Comparison of ENCODE assay signal across 8 mouse cellular contexts in the genomic region with DNA sequence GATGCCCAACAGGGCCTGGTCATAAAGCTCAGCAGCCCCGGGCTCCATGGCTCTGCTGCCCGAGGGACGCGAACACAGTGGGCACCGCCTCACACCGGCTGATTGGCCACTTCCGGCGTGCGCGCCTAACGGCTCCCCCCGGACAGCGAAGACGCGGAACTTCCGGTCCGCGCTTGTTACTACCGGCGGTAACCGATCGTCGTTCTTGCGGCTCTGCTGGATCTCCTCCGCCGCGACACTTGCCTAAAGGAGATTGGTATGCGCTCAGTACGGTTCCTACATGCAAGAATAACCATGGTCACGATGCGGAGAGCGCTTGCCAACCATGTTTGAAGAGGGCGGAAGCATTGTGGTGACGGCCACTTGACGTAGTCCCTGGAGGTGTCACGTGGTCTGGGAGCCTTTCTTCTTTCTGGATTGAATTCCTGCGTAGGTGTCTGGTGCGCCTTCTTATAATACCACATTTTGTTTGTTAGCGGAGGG. TPM values are rescaled to one million over a fixed set of nuclear protein-coding genes. Genes with fewer than 3 reads are reported as not detected.
DNase-seq lines count a peak whose midpoint lies in the region; ATAC-seq lines count a peak whose summit lies in the region.

A gene (minus strand): TSS at position 329 of the 483 bp plus-strand sequence.

- ATAC-seq in forebrain, embryonic 14.5 days = peak; percentile 96
- ATAC-seq in neural tube, embryonic 15.5 days (ENCODE audit: low FRiP score) = peak; percentile 96

- intact Hi-C loops in heart, postnatal 14 days (cut with DNase I) = no loop called here

- peaks cover 13% of the 10 kb centered on the region for H3K4me1 ChIP-seq in forebrain, embryonic 14.5 days (ENCODE audit: control insufficient read depth, insufficient read depth, low read length)
- H3K4me1 ChIP-seq in neural tube, embryonic 15.5 days = peaks cover 31% of the 10 kb centered on the region

- under 1% methylated on average over 39 of the region's 39 CpGs for WGBS in forebrain, embryonic 14.5 days
- under 1% methylated on average over 39 of the region's 39 CpGs for WGBS in neural tube, embryonic 15.5 days

- H3K36me3 ChIP-seq in forebrain, embryonic 14.5 days (ENCODE audit: control insufficient read depth, insufficient read depth, low read length) = no peaks in the 10 kb centered on the region
- no peaks in the 10 kb centered on the region for H3K36me3 ChIP-seq in neural tube, embryonic 15.5 days

- H3K9ac ChIP-seq in forebrain, embryonic 14.5 days (ENCODE audit: low read length) = peak within 1 kb of the TSS; percentile 96
- peak within 1 kb of the TSS; percentile 95 for H3K9ac ChIP-seq in neural tube, embryonic 15.5 days (replicated peaks)

- peak within 1 kb of the TSS; percentile 96 for H3K27ac ChIP-seq in forebrain, embryonic 14.5 days (ENCODE audit: low read depth, low read length)
- peak within 1 kb of the TSS; percentile 99 for H3K27ac ChIP-seq in neural tube, embryonic 15.5 days (replicated peaks)

- H3K9me3 ChIP-seq in forebrain, embryonic 14.5 days (replicated peaks; ENCODE audit: control insufficient read depth, low read length) = no peaks in the 10 kb centered on the region
- no peaks in the 10 kb centered on the region for H3K9me3 ChIP-seq in neural tube, embryonic 15.5 days (replicated peaks)

- DNase-seq in ES-CJ7 (ENCODE audit: low read depth, low spot score) = peak; percentile 90
- DNase-seq in cerebellum, adult 11 months = peak; percentile 85
- peak; percentile 95 for DNase-seq in forebrain, embryonic 14.5 days (ENCODE audit: low spot score)
- peak; percentile 87 to 90 for DNase-seq in heart, postnatal 14 days
- DNase-seq in layer of hippocampus, adult 11-12 months (ENCODE audit: low spot score) = peak; percentile 92
- peak; percentile 87 to 88 for DNase-seq in lung, adult 18-20 months
- peak; percentile 90 for DNase-seq in testis, postnatal 14 days (ENCODE audit: low spot score)

- H3K4me2 ChIP-seq in forebrain, embryonic 14.5 days (ENCODE audit: low read length) = peak within 1 kb of the TSS; percentile 93
- H3K4me2 ChIP-seq in neural tube, embryonic 15.5 days = peak within 1 kb of the TSS; percentile 80

- no peaks in the 10 kb centered on the region for H3K27me3 ChIP-seq in forebrain, embryonic 14.5 days (replicated peaks; ENCODE audit: control insufficient read depth, insufficient read depth, low read length)
- H3K27me3 ChIP-seq in neural tube, embryonic 15.5 days (replicated peaks) = no peaks in the 10 kb centered on the region

- peak within 1 kb of the TSS; percentile 99 for H3K4me3 ChIP-seq in forebrain, embryonic 14.5 days (ENCODE audit: low read depth, low read length)
- peak within 1 kb of the TSS; percentile 96 for H3K4me3 ChIP-seq in neural tube, embryonic 15.5 days (replicated peaks)

RNA-seq across cellular contexts. Expression of the gene that starts here (rescaled TPM):
- 49.7 and 50.3 TPM in 2 replicates for polyA plus RNA-seq in forebrain, embryonic 14.5 days (2014; fragmentation: Nextera tagmentation; extraction: Ambion mirVana)
- 10 to 100 TPM; 56.3 to 57.6 TPM for total RNA-seq in heart, postnatal 14 days (2021)
- polyA plus RNA-seq in neural tube, embryonic 15.5 days (2015; fragmentation: Nextera tagmentation; extraction: Ambion mirVana) = 61.2 and 62.4 TPM in 2 replicates

Comparison
In these comparisons a context has a peak if more than half of its experiments do, and no peak if none do; other contexts are left out.
1. Peak in every context shown above with its lines: DNase-seq, ATAC-seq, H3K4me3 ChIP-seq and H3K27ac ChIP-seq.